ENCODE assay signal across 8 mouse cellular contexts in the genomic region with DNA sequence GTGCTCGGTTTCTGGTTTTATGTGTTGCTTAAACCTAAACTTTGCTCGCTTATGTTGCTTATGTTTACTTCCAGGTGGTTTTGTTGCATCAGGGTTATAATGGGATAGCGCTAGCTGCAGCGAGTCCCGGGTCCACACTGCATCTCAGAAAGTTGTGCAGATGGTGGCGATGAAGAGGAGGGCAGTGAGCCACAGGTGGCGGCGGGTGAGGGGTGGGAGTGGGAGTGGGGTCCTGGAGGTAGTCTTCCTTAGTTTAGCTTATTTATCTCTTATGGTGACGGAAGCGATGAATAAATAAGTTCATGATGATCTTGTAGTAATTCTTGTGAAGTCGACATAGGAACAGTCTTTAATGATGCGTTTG. TPM values are rescaled to one million over a fixed set of nuclear protein-coding genes. Genes with fewer than 3 reads are reported as not detected.
DNase-seq lines count a peak whose midpoint lies in the region; ATAC-seq and TF ChIP-seq lines count a peak whose summit lies in the region.

No protein-coding gene starts in this region.

- no peak for TF ChIP-seq CTCF in left cerebral cortex, adult 2 months (IDR thresholded peaks at IDR 0.05)

- intact Hi-C loops in left cerebral cortex, adult 2 months (cut with DNase I): loop anchor here (2.0 to 5.0 kb wide), 2 partner anchors 43 to 75 kb away; a partner anchor contains a TSS

- WGBS in embryonic facial prominence, embryonic 10.5 days: 11% methylated on average over 12 of the region's 12 CpGs
- WGBS in midbrain, embryonic 16.5 days: 13% methylated on average over 12 of the region's 12 CpGs

- H3K9me3 ChIP-seq in embryonic facial prominence, embryonic 10.5 days: no peaks in the 10 kb centered on the region
- H3K9me3 ChIP-seq in midbrain, embryonic 16.5 days (replicated peaks; ENCODE audit: control insufficient read depth, low read length, poor library complexity, severe bottlenecking): no peaks in the 10 kb centered on the region

- peaks cover 36% of the 10 kb centered on the region for H3K4me1 ChIP-seq in embryonic facial prominence, embryonic 10.5 days
- peaks cover 15% of the 10 kb centered on the region for H3K4me1 ChIP-seq in midbrain, embryonic 16.5 days (ENCODE audit: control insufficient read depth, insufficient read depth, low read length)

- DNase-seq in left cerebral cortex, adult 2 months (ENCODE audit: extremely low spot score in 1 of 2, low spot score in 2 of 2): no peak
- DNase-seq in left cerebral cortex, adult 9 months (ENCODE audit: low spot score in 2 of 2): no peak
- DNase-seq in embryonic facial prominence, embryonic 10.5 days (ENCODE audit: low spot score): no peak
- peak; percentile 8 for DNase-seq in hindlimb bud, embryonic 11.5 days (ENCODE audit: extremely low spot score, low read depth, low spot score)
- no peak for DNase-seq in right cerebral cortex, postnatal 14 days
- no peak for DNase-seq in embryo, embryonic 10 days (ENCODE audit: low spot score)

- peak overlapping the region; percentile 32; the same call in 1 of the 2 replicates for H3K27ac ChIP-seq in left cerebral cortex, adult 2 months
- H3K27ac ChIP-seq in embryonic facial prominence, embryonic 10.5 days (replicated peaks): peak overlapping the region; percentile 87; the same call in 1 of the 2 replicates
- no peak overlapping the region for H3K27ac ChIP-seq in midbrain, embryonic 16.5 days (ENCODE audit: low read length)

- peak; percentile 44 for ATAC-seq in midbrain, embryonic 16.5 days
- no peak for ATAC-seq in activated CD4-positive, CD25-positive, alpha-beta regulatory T cell, adult 4 months

- H3K36me3 ChIP-seq in embryonic facial prominence, embryonic 10.5 days (replicated peaks): no peaks in the 10 kb centered on the region
- no peaks in the 10 kb centered on the region for H3K36me3 ChIP-seq in midbrain, embryonic 16.5 days (ENCODE audit: control insufficient read depth, insufficient read depth, low read length)

- peak overlapping the region; percentile 76 for H3K4me3 ChIP-seq in left cerebral cortex, adult 2 months
- peak overlapping the region; percentile 90 for H3K4me3 ChIP-seq in embryonic facial prominence, embryonic 10.5 days
- peak overlapping the region; percentile 69 for H3K4me3 ChIP-seq in midbrain, embryonic 16.5 days (ENCODE audit: low read depth, low read length)

- H3K9ac ChIP-seq in midbrain, embryonic 16.5 days (ENCODE audit: low read depth, low read length): peak overlapping the region; percentile 72

- H3K27me3 ChIP-seq in embryonic facial prominence, embryonic 10.5 days (replicated peaks; ENCODE audit: low read depth, poor library complexity, severe bottlenecking): no peaks in the 10 kb centered on the region
- H3K27me3 ChIP-seq in midbrain, embryonic 16.5 days (ENCODE audit: control insufficient read depth, insufficient read depth, low read depth, low read length): no peaks in the 10 kb centered on the region

- peak overlapping the region; percentile 92 for H3K4me2 ChIP-seq in midbrain, embryonic 16.5 days (ENCODE audit: low read length)

RNA-seq across cellular contexts. Expression of a gene that starts 0.8 kb away (rescaled TPM):
- total RNA-seq in left cerebral cortex, adult 2 months (2021): 100 to 1,000 TPM in 1 of 2 experiments, 10 to 100 TPM in 1; 97.0 to 107 TPM
- polyA plus RNA-seq in embryonic facial prominence, embryonic 10.5 days (2016; fragmentation: Nextera tagmentation; extraction: Ambion mirVana): 38.5 and 40.3 TPM in 2 replicates
- polyA plus RNA-seq in midbrain, embryonic 16.5 days (2015; fragmentation: Nextera tagmentation; extraction: Ambion mirVana): 57.4 and 64.5 TPM in 2 replicates
- polyA plus RNA-seq in activated CD4-positive, CD25-positive, alpha-beta regulatory T cell, adult 4 months (2017; shearing (Covaris generic)): 10 to 100 TPM; 12.5 to 12.9 TPM

RNA-seq across cellular contexts. Expression of a gene that starts 28.9 kb away (rescaled TPM):
- 10 to 100 TPM in 1 of 2 experiments, 1 to 10 TPM in 1; 9.1 to 14.1 TPM for total RNA-seq in left cerebral cortex, adult 2 months (2021)
- polyA plus RNA-seq in embryonic facial prominence, embryonic 10.5 days (2016; fragmentation: Nextera tagmentation; extraction: Ambion mirVana): 44.0 and 45.6 TPM in 2 replicates
- polyA plus RNA-seq in midbrain, embryonic 16.5 days (2015; fragmentation: Nextera tagmentation; extraction: Ambion mirVana): 39.4 and 41.0 TPM in 2 replicates
- polyA plus RNA-seq in activated CD4-positive, CD25-positive, alpha-beta regulatory T cell, adult 4 months (2017; shearing (Covaris generic)): 10 to 100 TPM; 14.4 to 16.1 TPM
